Mouse (Mus musculus): Measurements from ENCODE around the gene AF067061. TPM values are rescaled to one million over a fixed set of nuclear protein-coding genes. Genes with fewer than 3 reads are reported as not detected.
"Not testable (repeated sequence)": the region's sequence is repeated elsewhere in the genome, so short reads cannot be mapped to it uniquely, and the experiment has no call there.

AF067061 gene
- total RNA-seq (2021), result not detected

GRCm38 (mm10) chr13:120262870-120263269 lies at the start of gene AF067061:
Gene AF067061 (plus strand): TSS chr13:120263114.
- intact Hi-C loops (cut with DNase I), result not testable (repeated sequence)

GRCm38 (mm10) chr13:120215847-120216246 lies 47.1 kb upstream of the AF067061 start, which contains the start of gene Gm21762:
Gene Gm21762 (minus strand): TSS chr13:120215947.
- DNase-seq (ENCODE audit: extremely low spot score in 1 of 2, low spot score in 2 of 2); intact Hi-C loops (cut with DNase I): not testable (repeated sequence)

More at GRCm38 (mm10) chr13:120262870-120263269, at the start of gene AF067061:
- DNase-seq (ENCODE audit: extremely low spot score in 1 of 2, low spot score in 2 of 2), result not testable (repeated sequence)

GRCm38 (mm10) chr13:120220922-120221321 lies 42.0 kb upstream of the AF067061 start:
- DNase-seq (ENCODE audit: extremely low spot score in 1 of 2, low spot score in 2 of 2), result not testable (repeated sequence)
- intact Hi-C loops (cut with DNase I), result loop anchor here (10.0 kb wide), 1 partner anchor 386 kb away; the partner anchor contains the start of genes AF067063 and D13Ertd608e

- DNase-seq (ENCODE audit: extremely low spot score in 1 of 2, low spot score in 2 of 2), result not testable (repeated sequence)
- intact Hi-C loops (cut with DNase I), result loop anchor here (10.0 kb wide), 1 partner anchor 388 kb away; the partner anchor contains the start of genes AF067063 and D13Ertd608e
Measured at GRCm38 (mm10) chr13:120223012-120223659, 39.8 kb upstream of the AF067061 start.

GRCm38 (mm10) chr13:120231798-120232197 lies 31.1 kb upstream of the AF067061 start:
- DNase-seq (ENCODE audit: extremely low spot score in 1 of 2, low spot score in 2 of 2); intact Hi-C loops (cut with DNase I): not testable (repeated sequence)

- intact Hi-C loops (cut with DNase I); DNase-seq (ENCODE audit: extremely low spot score in 1 of 2, low spot score in 2 of 2): not testable (repeated sequence)
Measured at GRCm38 (mm10) chr13:120232447-120233049, 30.4 kb upstream of the AF067061 start.

- intact Hi-C loops (cut with DNase I); DNase-seq (ENCODE audit: extremely low spot score in 1 of 2, low spot score in 2 of 2): not testable (repeated sequence)
Measured at GRCm38 (mm10) chr13:120238811-120239210, 24.1 kb upstream of the AF067061 start, which contains the start of gene Gm21731. Gene Gm21731 (plus strand): TSS chr13:120239111.

- intact Hi-C loops (cut with DNase I); DNase-seq (ENCODE audit: extremely low spot score in 1 of 2, low spot score in 2 of 2): not testable (repeated sequence)
Measured at GRCm38 (mm10) chr13:120251208-120251924, 11.5 kb upstream of the AF067061 start.

GRCm38 (mm10) chr13:120258817-120259658 lies 3.9 kb upstream of the AF067061 start:
- intact Hi-C loops (cut with DNase I); DNase-seq (ENCODE audit: extremely low spot score in 1 of 2, low spot score in 2 of 2): not testable (repeated sequence)

GRCm38 (mm10) chr13:120259718-120260117 lies 3.2 kb upstream of the AF067061 start:
- intact Hi-C loops (cut with DNase I); DNase-seq (ENCODE audit: extremely low spot score in 1 of 2, low spot score in 2 of 2): not testable (repeated sequence)

- DNase-seq (ENCODE audit: extremely low spot score in 1 of 2, low spot score in 2 of 2); intact Hi-C loops (cut with DNase I): not testable (repeated sequence)
Measured at GRCm38 (mm10) chr13:120277837-120278236, 14.9 kb downstream of the AF067061 start.

GRCm38 (mm10) chr13:120278784-120279183 lies 15.9 kb downstream of the AF067061 start:
- no peak for DNase-seq (ENCODE audit: extremely low spot score in 1 of 2, low spot score in 2 of 2)
- intact Hi-C loops (cut with DNase I), result no loop called here

- intact Hi-C loops (cut with DNase I), result no loop called here
Measured at GRCm38 (mm10) chr13:120299324-120299894, 36.5 kb downstream of the AF067061 start.

GRCm38 (mm10) chr13:120299991-120300442 lies 37.1 kb downstream of the AF067061 start, which contains the start of gene BC147527:
Gene BC147527 (plus strand): TSS chr13:120300392.
- intact Hi-C loops (cut with DNase I), result no loop called here
- no peak for DNase-seq (ENCODE audit: extremely low spot score in 1 of 2, low spot score in 2 of 2)

More at GRCm38 (mm10) chr13:120299324-120299894, 36.5 kb downstream of the AF067061 start:
- DNase-seq (ENCODE audit: extremely low spot score in 1 of 2, low spot score in 2 of 2), result no peak

GRCm38 (mm10) chr13:120300853-120301252 lies 37.9 kb downstream of the AF067061 start:
- intact Hi-C loops (cut with DNase I), result no loop called here
- no peak for DNase-seq (ENCODE audit: extremely low spot score in 1 of 2, low spot score in 2 of 2)

- intact Hi-C loops (cut with DNase I), result no loop called here
- DNase-seq (ENCODE audit: extremely low spot score in 1 of 2, low spot score in 2 of 2), result no peak
Measured at GRCm38 (mm10) chr13:120310749-120311148, 47.8 kb downstream of the AF067061 start.

- intact Hi-C loops (cut with DNase I), result no loop called here
- DNase-seq (ENCODE audit: extremely low spot score in 1 of 2, low spot score in 2 of 2), result no peak
Measured at GRCm38 (mm10) chr13:120313584-120313983, 50.7 kb downstream of the AF067061 start.

Measured in left cerebral cortex, postnatal 10 days (tissue).